Mouse (Mus musculus) olfactory bulb, adult 2 months (tissue): ENCODE results near the gene Plxnb3. TPM values are rescaled to one million over a fixed set of nuclear protein-coding genes. Genes with fewer than 3 reads are reported as not detected.
A peak's percentile ranks its signal among the peaks of the same experiment; 100 is the strongest.

Experiments used
- H3K27ac ChIP-seq: fragments of 200-500 bp; 2 replicates; pipeline ENCODE4 v1.5.1; 2012; ENCODE audit warnings: low read depth, low read length; ENCODE audit not compliant: insufficient read depth
- H3K4me1 ChIP-seq: fragments of 200-500 bp; 2 replicates; pipeline ENCODE4 v1.6.1; 2012; ENCODE audit warnings: low read length; ENCODE audit not compliant: control insufficient read depth, insufficient read depth
- H3K4me3 ChIP-seq: fragments of 200-500 bp; 2 replicates; pipeline ENCODE4 v1.5.1; 2012; ENCODE audit warnings: mild to moderate bottlenecking, low read depth, low read length, moderate library complexity; ENCODE audit not compliant: insufficient read depth
- CTCF ChIP-seq: fragments of 200-500 bp; IDR thresholded peaks from 2 replicates; pipeline ENCODE4 v1.5.1; 2012; ENCODE audit warnings: low read depth, mild to moderate bottlenecking, low read length, moderate library complexity; ENCODE audit not compliant: insufficient read depth
- POLR2A ChIP-seq: fragments of 200-500 bp; IDR thresholded peaks from 2 replicates; pipeline ENCODE4 v1.6.1; 2012; ENCODE audit warnings: mild to moderate bottlenecking, low read depth, low read length, moderate library complexity; ENCODE audit not compliant: insufficient read depth
- WGBS: fragments of 180-500 bp; shearing (Covaris S2); methylation state at CpG from one replicate; pipeline ENCODE4 v1.1.7; 2018; 5-methylcytosine and 5-hydroxymethylcytosine counted together
- polyA plus RNA-seq: library from polyadenylated mRNA; stranded (reverse); fragments of >200 nt; gene quantifications from 2 replicates; pipeline ENCODE4 v1.2.4, GENCODE M21; 2012; ENCODE audit warnings: low replicate concordance; ENCODE audit not compliant: missing spikeins, insufficient read depth, insufficient read length

Gene Plxnb3
- polyA plus RNA-seq, 1 experiment = not detected

DNA sequence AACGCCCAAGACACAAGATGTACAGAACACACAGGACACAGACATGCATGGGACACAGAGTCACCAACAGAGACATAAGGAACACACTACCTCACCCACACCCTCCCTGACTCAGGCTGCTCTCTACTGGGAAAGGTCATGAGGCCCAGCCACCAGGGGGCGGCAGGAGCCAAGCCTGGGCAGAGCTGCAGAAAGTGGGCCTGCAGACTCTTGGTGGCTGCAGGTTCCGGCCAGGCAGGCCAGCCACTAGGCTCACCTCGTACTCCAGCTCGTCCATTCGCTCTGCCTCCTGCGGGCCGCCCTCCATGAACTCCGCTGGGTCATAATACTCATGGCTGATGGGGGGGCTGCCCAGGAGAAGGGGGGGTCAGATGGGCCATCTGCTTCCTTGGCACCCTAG is 41.6 kb downstream of the Plxnb3 start:
- Histone ChIP-seq H3K27ac (no peak overlapping the region), H3K4me3 (no peak overlapping the region), H3K4me1 (peaks cover 12% of the 10 kb centered on the region)
- TF ChIP-seq CTCF (peak; percentile 63), POLR2A (no peak)
- WGBS = 30% methylated on average over 9 of the region's 9 CpGs

DNA sequence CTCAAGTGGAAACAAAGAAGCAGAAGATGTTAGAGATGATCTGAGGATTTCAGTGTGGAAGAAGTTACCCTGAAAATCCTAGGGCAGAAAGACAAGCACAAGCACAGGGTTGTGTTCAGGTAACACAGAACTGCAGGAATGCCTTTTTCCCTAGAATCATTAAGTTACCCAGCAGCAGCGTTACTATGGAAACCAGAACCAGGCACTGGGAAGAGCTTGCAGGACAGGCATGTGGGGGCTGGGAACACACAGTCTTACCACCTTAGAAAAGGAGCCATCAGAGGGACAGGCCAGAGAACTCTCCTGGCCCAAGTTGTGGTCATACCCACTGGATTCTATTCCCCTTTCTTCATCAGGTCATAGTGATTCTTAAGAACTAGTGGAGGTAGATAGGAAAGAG is 48.9 kb downstream of the Plxnb3 start:
- WGBS = 24% methylated on average over 1 of the region's 1 CpGs
- Histone ChIP-seq H3K4me1 (no peaks in the 10 kb centered on the region), H3K27ac (no peak overlapping the region), H3K4me3 (no peak overlapping the region)
- no peak for TF ChIP-seq POLR2A
- TF ChIP-seq CTCF = no peak

DNA sequence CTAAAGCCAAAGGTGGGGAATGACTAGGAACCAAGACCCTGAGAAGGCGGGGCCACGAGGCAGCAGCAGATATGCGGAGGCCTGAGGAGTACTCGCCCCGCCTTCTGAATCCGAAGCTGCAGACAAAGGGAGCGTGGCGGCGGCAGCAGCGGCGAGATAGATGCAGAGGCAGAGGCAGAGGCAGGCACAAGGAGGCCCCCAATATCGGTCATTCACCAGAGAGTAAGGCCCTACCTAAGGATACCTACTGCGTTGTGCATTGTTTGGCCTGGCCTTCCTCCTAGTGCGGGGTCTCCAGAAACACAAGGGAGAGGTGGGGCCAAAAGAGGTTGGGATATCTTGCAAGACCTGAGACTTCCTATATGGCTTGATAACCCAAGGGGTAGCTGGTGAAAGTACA is 58.2 kb downstream of the Plxnb3 start:
- WGBS = 10% methylated on average over 14 of the region's 14 CpGs
- Histone ChIP-seq H3K27ac (no peak overlapping the region), H3K4me1 (no peaks in the 10 kb centered on the region), H3K4me3 (peak overlapping the region; percentile 32)
- TF ChIP-seq POLR2A (no peak), CTCF (no peak)

- H3K4me1 ChIP-seq = no peaks in the 10 kb centered on the region
- WGBS = 47% methylated on average over 3 of the region's 3 CpGs
- no peak overlapping the region for H3K4me3 ChIP-seq
- TF ChIP-seq POLR2A = no peak
- TF ChIP-seq CTCF = no peak
- no peak overlapping the region for H3K27ac ChIP-seq
Measured at GRCm38 (mm10) chrX:73816596-73817314, 59.9 kb downstream of the Plxnb3 start.

Other genes starting within 250 kb of the Plxnb3 start
- gene Dusp9, start 117.7 kb upstream of the Plxnb3 start, polyA plus RNA-seq = not detected in 2 replicates
- gene Pnck, start 97.0 kb upstream of the Plxnb3 start, polyA plus RNA-seq = not detected in 2 replicates
- 112 TPM in 1 of 2 replicates, not detected in the other for gene Slc6a8, start 83.9 kb upstream of the Plxnb3 start, polyA plus RNA-seq
- gene Bcap31, start 40.9 kb upstream of the Plxnb3 start, polyA plus RNA-seq = 255 TPM in 1 of 2 replicates, not detected in the other
- not detected in 2 replicates for gene Abcd1, start 40.5 kb upstream of the Plxnb3 start, polyA plus RNA-seq
- gene Srpk3, start 17.3 kb downstream of the Plxnb3 start, polyA plus RNA-seq = not detected in 2 replicates
- not detected in 2 replicates for gene Idh3g, start 29.8 kb downstream of the Plxnb3 start, polyA plus RNA-seq
- gene Ssr4, start 29.9 kb downstream of the Plxnb3 start, polyA plus RNA-seq = not detected in 2 replicates
- 83.9 TPM in 1 of 2 replicates, not detected in the other for gene Pdzd4, start 67.9 kb downstream of the Plxnb3 start, polyA plus RNA-seq
- gene Avpr2, start 135.0 kb downstream of the Plxnb3 start, polyA plus RNA-seq = not detected in 2 replicates
- not detected in 2 replicates for gene L1cam, start 139.0 kb downstream of the Plxnb3 start, polyA plus RNA-seq
- gene Arhgap4, start 164.8 kb downstream of the Plxnb3 start, polyA plus RNA-seq = not detected in 2 replicates
- gene Naa10, start 164.9 kb downstream of the Plxnb3 start, polyA plus RNA-seq = not detected in 2 replicates
- gene Renbp, start 173.8 kb downstream of the Plxnb3 start, polyA plus RNA-seq = not detected in 2 replicates
- 99.2 and 394 TPM in 2 replicates for gene Hcfc1, start 209.3 kb downstream of the Plxnb3 start, polyA plus RNA-seq